Mouse (Mus musculus): Measurements from ENCODE around the gene Macf1. TPM values are rescaled to one million over a fixed set of nuclear protein-coding genes. Genes with fewer than 3 reads are reported as not detected.

The Macf1 gene
- 37.1 and 38.1 TPM in 2 replicates for polyA plus RNA-seq (2015; fragmentation: Nextera tagmentation; extraction: Ambion mirVana)

- Histone ChIP-seq H3K27ac (ENCODE audit: low read length) (no peak within 1 kb of the TSS), H3K9ac (replicated peaks; ENCODE audit: low read length) (no peak within 1 kb of the TSS), H3K4me1 (ENCODE audit: insufficient read depth, low read length) (peaks cover 24% of the 10 kb centered on the region), H3K4me2 (replicated peaks; ENCODE audit: low read depth, low read length) (no peak within 1 kb of the TSS), H3K4me3 (ENCODE audit: low read length) (no peak within 1 kb of the TSS), H3K27me3 (ENCODE audit: insufficient read depth, low read length) (no peaks in the 10 kb centered on the region), H3K9me3 (ENCODE audit: low read length) (no peaks in the 10 kb centered on the region), H3K36me3 (ENCODE audit: insufficient read depth, low read length) (no peaks in the 10 kb centered on the region)
- ATAC-seq (ENCODE audit: low FRiP score, low TSS enrichment): no peak
- WGBS: 77% methylated on average over 3 of the region's 3 CpGs
These were observed at the start of gene Macf1 for GRCm38 (mm10) chr4:123684260-123684659. Macf1 (minus strand) TSS chr4:123684360.

DNA sequence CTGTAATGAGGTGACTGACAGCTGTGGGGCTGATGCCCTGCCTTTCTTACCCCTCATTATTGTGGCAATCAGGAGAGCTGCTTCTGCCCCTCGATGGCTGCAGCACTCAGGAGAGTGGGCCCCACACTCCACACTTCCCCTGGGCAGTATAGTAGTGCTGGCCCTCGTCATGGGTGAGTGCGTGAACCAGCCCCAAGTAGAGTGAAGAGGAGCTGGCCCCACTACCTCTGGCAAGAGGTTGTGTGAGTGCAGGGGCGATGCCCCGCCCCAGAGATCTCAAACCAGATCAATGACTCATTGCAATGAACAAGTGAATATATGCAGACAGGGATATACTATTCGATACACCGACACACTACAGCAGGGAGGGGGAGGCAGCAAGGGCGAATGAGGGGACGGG is 49.4 kb upstream of the Macf1 start:
- 84% methylated on average over 9 of the region's 9 CpGs for whole genome bisulfite sequencing
- Histone ChIP-seq H3K27me3 (ENCODE audit: insufficient read depth, low read length) (no peaks in the 10 kb centered on the region), H3K9ac (replicated peaks; ENCODE audit: low read length) (no peak overlapping the region), H3K27ac (ENCODE audit: low read length) (no peak overlapping the region), H3K4me3 (ENCODE audit: low read length) (no peak overlapping the region), H3K4me1 (ENCODE audit: insufficient read depth, low read length) (no peaks in the 10 kb centered on the region), H3K36me3 (ENCODE audit: insufficient read depth, low read length) (peaks cover 30% of the 10 kb centered on the region), H3K9me3 (ENCODE audit: low read length) (no peaks in the 10 kb centered on the region), H3K4me2 (replicated peaks; ENCODE audit: low read depth, low read length) (no peak overlapping the region)
- peak; percentile 63; the same call in 1 of the 2 replicates for ATAC-seq (ENCODE audit: low FRiP score, low TSS enrichment)

DNA sequence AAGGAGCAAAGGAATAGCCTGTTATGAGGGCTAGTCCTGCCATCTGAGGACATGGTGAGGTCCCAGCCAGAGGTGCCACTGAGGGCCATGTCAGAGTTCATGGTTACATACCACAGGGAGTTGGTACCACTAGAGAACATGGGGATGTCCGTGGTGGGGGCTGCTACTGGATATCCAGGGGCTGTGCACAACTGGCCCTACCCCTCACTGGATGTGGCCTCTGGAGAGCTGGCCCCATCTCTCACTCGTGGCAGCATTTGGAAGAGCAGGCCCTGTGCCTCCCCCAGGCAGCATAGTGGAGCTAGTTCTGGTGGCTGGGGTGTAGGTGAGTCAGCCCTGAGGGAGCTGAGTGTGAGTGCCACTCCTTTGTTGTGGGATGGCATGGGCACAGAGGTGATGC is 48.8 kb upstream of the Macf1 start:
- H3K36me3 ChIP-seq (ENCODE audit: insufficient read depth, low read length): peaks cover 25% of the 10 kb centered on the region
- WGBS: 95% methylated on average over 2 of the region's 2 CpGs
- H3K9ac ChIP-seq (replicated peaks; ENCODE audit: low read length): no peak overlapping the region
- H3K27ac ChIP-seq (ENCODE audit: low read length): no peak overlapping the region
- no peak overlapping the region for H3K4me2 ChIP-seq (replicated peaks; ENCODE audit: low read depth, low read length)
- ATAC-seq (ENCODE audit: low FRiP score, low TSS enrichment): peak; percentile 46; the same call in 1 of the 2 replicates
- no peaks in the 10 kb centered on the region for H3K9me3 ChIP-seq (ENCODE audit: low read length)
- H3K27me3 ChIP-seq (ENCODE audit: insufficient read depth, low read length): no peaks in the 10 kb centered on the region
- no peaks in the 10 kb centered on the region for H3K4me1 ChIP-seq (ENCODE audit: insufficient read depth, low read length)
- H3K4me3 ChIP-seq (ENCODE audit: low read length): no peak overlapping the region

- no peaks in the 10 kb centered on the region for H3K27me3 ChIP-seq (ENCODE audit: insufficient read depth, low read length)
- H3K4me3 ChIP-seq (ENCODE audit: low read length): no peak overlapping the region
- H3K4me1 ChIP-seq (ENCODE audit: insufficient read depth, low read length): no peaks in the 10 kb centered on the region
- no peaks in the 10 kb centered on the region for H3K9me3 ChIP-seq (ENCODE audit: low read length)
- no peak overlapping the region for H3K27ac ChIP-seq (ENCODE audit: low read length)
- WGBS: 92% methylated on average over 4 of the region's 4 CpGs
- no peak overlapping the region for H3K4me2 ChIP-seq (replicated peaks; ENCODE audit: low read depth, low read length)
- H3K36me3 ChIP-seq (ENCODE audit: insufficient read depth, low read length): peaks cover 21% of the 10 kb centered on the region
- H3K9ac ChIP-seq (replicated peaks; ENCODE audit: low read length): no peak overlapping the region
- 0 out of 2 replicates have a peak, but pooled peaks have one; percentile 9 for ATAC-seq (ENCODE audit: low FRiP score, low TSS enrichment)
These were observed 48.2 kb upstream of the Macf1 start for GRCm38 (mm10) chr4:123732163-123732910.

DNA sequence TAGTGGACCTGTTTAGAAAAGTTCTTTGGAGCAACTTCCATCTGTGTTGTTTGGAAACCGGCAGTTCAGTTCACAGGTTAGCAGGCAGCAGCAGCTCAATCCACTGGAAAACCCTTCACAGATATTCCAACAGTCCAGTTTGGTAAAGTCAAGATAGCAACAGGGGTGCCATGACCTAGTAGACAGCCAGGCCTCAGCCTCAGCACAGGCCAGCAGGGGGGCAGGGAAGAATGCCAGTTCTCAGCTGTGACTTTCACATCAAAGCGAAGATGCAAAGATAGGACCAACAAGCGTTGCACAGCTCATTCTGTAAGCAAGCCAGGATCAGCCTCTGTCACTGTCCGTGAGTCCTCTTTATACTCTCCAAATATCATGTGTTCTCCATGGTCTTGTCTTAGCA is 37.6 kb upstream of the Macf1 start:
- Histone ChIP-seq H3K9me3 (ENCODE audit: low read length) (no peaks in the 10 kb centered on the region), H3K27me3 (ENCODE audit: insufficient read depth, low read length) (no peaks in the 10 kb centered on the region), H3K27ac (ENCODE audit: low read length) (no peak overlapping the region), H3K4me1 (ENCODE audit: insufficient read depth, low read length) (peaks cover 6% of the 10 kb centered on the region), H3K36me3 (ENCODE audit: insufficient read depth, low read length) (no peaks in the 10 kb centered on the region), H3K4me3 (ENCODE audit: low read length) (no peak overlapping the region), H3K9ac (replicated peaks; ENCODE audit: low read length) (no peak overlapping the region), H3K4me2 (replicated peaks; ENCODE audit: low read depth, low read length) (no peak overlapping the region)
- WGBS: 91% methylated on average over 4 of the region's 4 CpGs
- ATAC-seq (ENCODE audit: low FRiP score, low TSS enrichment): no peak

- Histone ChIP-seq H3K27me3 (ENCODE audit: insufficient read depth, low read length) (no peaks in the 10 kb centered on the region), H3K9ac (replicated peaks; ENCODE audit: low read length) (peak overlapping the region; percentile 87), H3K4me1 (ENCODE audit: insufficient read depth, low read length) (peaks cover 6% of the 10 kb centered on the region), H3K9me3 (ENCODE audit: low read length) (no peaks in the 10 kb centered on the region), H3K4me2 (replicated peaks; ENCODE audit: low read depth, low read length) (peak overlapping the region; percentile 80), H3K4me3 (ENCODE audit: low read length) (peak overlapping the region; percentile 88), H3K36me3 (ENCODE audit: insufficient read depth, low read length) (peaks cover 19% of the 10 kb centered on the region), H3K27ac (ENCODE audit: low read length) (peak overlapping the region; percentile 46; the same call in 1 of the 2 replicates)
- WGBS: 16% methylated on average over 7 of the region's 7 CpGs
- peak; percentile 50; the same call in 1 of the 2 replicates for ATAC-seq (ENCODE audit: low FRiP score, low TSS enrichment)
These were observed 34.2 kb upstream of the Macf1 start for GRCm38 (mm10) chr4:123718434-123718780.

DNA sequence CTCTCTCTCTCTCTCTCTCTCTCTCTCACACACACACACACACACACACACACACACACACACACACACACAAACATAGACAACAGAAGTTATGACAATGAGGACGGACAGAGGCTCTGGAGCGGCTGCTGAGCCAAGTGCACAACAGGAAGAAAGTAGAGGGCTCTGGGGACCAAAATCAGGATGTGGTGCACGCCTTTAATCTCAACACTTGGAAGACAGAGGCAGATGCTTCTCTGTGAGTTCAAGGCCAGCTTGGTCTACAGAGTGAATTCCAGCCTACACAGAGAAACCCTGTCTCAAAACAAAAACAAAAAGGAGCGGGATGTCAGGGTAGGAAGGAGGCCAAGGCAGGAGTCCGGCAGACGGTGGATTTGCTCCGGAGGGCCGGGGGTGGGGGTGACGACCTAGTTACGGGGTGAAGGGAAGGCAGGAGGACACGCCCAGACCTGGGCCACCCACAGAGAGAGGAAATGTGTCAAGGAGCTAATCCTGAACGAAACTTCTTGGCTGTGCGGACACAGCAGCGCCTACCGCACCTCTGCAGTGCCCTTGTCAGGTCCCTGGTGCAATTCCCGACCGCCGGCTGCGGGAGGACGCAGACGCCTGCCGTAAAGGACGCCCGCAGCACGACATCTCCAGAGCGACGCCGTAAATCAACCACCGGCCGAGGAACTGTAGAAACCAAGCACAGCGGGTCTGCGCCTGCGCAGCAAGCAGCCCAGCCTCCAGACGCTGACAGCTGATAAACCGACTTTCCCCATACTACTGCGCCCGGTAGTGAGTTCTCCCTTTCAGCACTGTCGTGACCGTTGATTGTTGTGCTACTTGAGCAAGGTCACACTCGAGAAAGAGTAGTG is 33.6 kb upstream of the Macf1 start, which contains the start of gene Ndufs5:
Gene Ndufs5 (minus strand): TSS at position 629 of the 860 bp plus-strand sequence.
- Histone ChIP-seq H3K36me3 (ENCODE audit: insufficient read depth, low read length) (peaks cover 19% of the 10 kb centered on the region), H3K27ac (ENCODE audit: low read length) (peak within 1 kb of the TSS; percentile 71), H3K9ac (replicated peaks; ENCODE audit: low read length) (peak within 1 kb of the TSS; percentile 87), H3K4me2 (replicated peaks; ENCODE audit: low read depth, low read length) (peak within 1 kb of the TSS; percentile 80), H3K4me3 (ENCODE audit: low read length) (peak within 1 kb of the TSS; percentile 88), H3K4me1 (ENCODE audit: insufficient read depth, low read length) (peaks cover 6% of the 10 kb centered on the region), H3K9me3 (ENCODE audit: low read length) (no peaks in the 10 kb centered on the region), H3K27me3 (ENCODE audit: insufficient read depth, low read length) (no peaks in the 10 kb centered on the region)
- ATAC-seq (ENCODE audit: low FRiP score, low TSS enrichment): peak; percentile 97
- WGBS: under 1% methylated on average over 40 of the region's 40 CpGs

- Histone ChIP-seq H3K4me3 (ENCODE audit: low read length) (no peak overlapping the region), H3K27ac (ENCODE audit: low read length) (no peak overlapping the region), H3K27me3 (ENCODE audit: insufficient read depth, low read length) (no peaks in the 10 kb centered on the region), H3K36me3 (ENCODE audit: insufficient read depth, low read length) (peaks cover 26% of the 10 kb centered on the region), H3K9me3 (ENCODE audit: low read length) (no peaks in the 10 kb centered on the region), H3K4me2 (replicated peaks; ENCODE audit: low read depth, low read length) (no peak overlapping the region), H3K4me1 (ENCODE audit: insufficient read depth, low read length) (peaks cover 4% of the 10 kb centered on the region), H3K9ac (replicated peaks; ENCODE audit: low read length) (no peak overlapping the region)
- 96% methylated on average over 1 of the region's 3 CpGs for WGBS
- no peak for ATAC-seq (ENCODE audit: low FRiP score, low TSS enrichment)
These were observed 28.3 kb upstream of the Macf1 start for GRCm38 (mm10) chr4:123712431-123712830.

DNA sequence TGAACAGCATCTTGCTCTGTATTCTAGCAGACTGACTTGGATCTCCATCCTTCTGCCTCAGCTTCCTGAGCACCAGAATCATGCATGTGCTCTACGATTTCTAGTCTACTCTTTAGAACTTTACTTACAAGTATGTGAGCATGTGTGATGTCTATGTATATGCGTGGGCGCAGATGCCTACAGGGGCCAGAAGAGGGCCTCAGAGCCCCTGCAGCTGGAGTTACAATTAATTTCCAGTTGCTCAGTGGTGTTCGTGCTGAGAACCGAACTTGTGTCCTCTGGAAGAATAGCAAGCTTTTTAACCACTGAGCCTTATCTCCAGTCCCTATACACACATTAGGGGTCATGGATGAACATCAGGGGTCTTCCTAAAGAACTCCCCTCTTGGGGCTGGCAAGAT is 23.2 kb upstream of the Macf1 start:
- WGBS: 97% methylated on average over 5 of the region's 5 CpGs
- H3K27ac ChIP-seq (ENCODE audit: low read length): no peak overlapping the region
- ATAC-seq (ENCODE audit: low FRiP score, low TSS enrichment): no peak
- peaks cover 6% of the 10 kb centered on the region; the same call in 1 of the 2 replicates for H3K36me3 ChIP-seq (ENCODE audit: insufficient read depth, low read length)
- no peak overlapping the region for H3K9ac ChIP-seq (replicated peaks; ENCODE audit: low read length)
- no peak overlapping the region for H3K4me3 ChIP-seq (ENCODE audit: low read length)
- no peak overlapping the region for H3K4me2 ChIP-seq (replicated peaks; ENCODE audit: low read depth, low read length)
- H3K27me3 ChIP-seq (ENCODE audit: insufficient read depth, low read length): no peaks in the 10 kb centered on the region
- no peaks in the 10 kb centered on the region for H3K9me3 ChIP-seq (ENCODE audit: low read length)
- no peaks in the 10 kb centered on the region for H3K4me1 ChIP-seq (ENCODE audit: insufficient read depth, low read length)

Measured in kidney, embryonic 16.5 days (tissue).